Mouse (Mus musculus) heart, embryonic 14.5 days (tissue): ENCODE results near the gene Ptms. TPM values are rescaled to one million over a fixed set of nuclear protein-coding genes. Genes with fewer than 3 reads are reported as not detected.

ENCODE experiments used
- ATAC-seq: fragments of 200-750 bp; cut with Nextera tagmentation; 2 replicates; pipeline ENCODE4 v1.8.0; 2017; ENCODE audit warnings: low read depth, moderate TSS enrichment; ENCODE audit not compliant: insufficient number of reproducible peaks, insufficient read depth, low FRiP score
- H3K27ac ChIP-seq, 2 experiments: fragments of 200-500 bp in 1 of 2; fragments of 300-500 bp in 1 of 2; sonication (generic) in 1 of 2; replicated peaks in 1 of 2; 2 replicates each; pipeline ENCODE4 v1.5.1; 2012 to 2014; ENCODE audit warnings: low read depth in 2 of 2, low read length in 2 of 2, control low read depth in 1 of 2, mild to moderate bottlenecking in 1 of 2, mixed read lengths in 1 of 2; ENCODE audit not compliant: control insufficient read depth in 1 of 2, insufficient read depth in 1 of 2
- H3K27me3 ChIP-seq: fragments of 300-500 bp; sonication (generic); 2 replicates; pipeline ENCODE4 v1.6.1; 2014; ENCODE audit warnings: mild to moderate bottlenecking, low read length, control low read depth; ENCODE audit not compliant: control insufficient read depth, insufficient read depth
- H3K36me3 ChIP-seq: fragments of 300-500 bp; sonication (generic); 2 replicates; pipeline ENCODE4 v1.6.1; 2014; ENCODE audit warnings: mild to moderate bottlenecking, control low read depth, low read length, mixed read lengths; ENCODE audit not compliant: control insufficient read depth, insufficient read depth
- H3K4me1 ChIP-seq, 2 experiments: fragments of 200-500 bp in 1 of 2; fragments of 300-500 bp in 1 of 2; sonication (generic) in 1 of 2; 2 replicates each; pipeline ENCODE4 v1.6.1; 2012 to 2014; ENCODE audit warnings: low read length in 2 of 2, control low read depth in 1 of 2, mixed read lengths in 1 of 2; ENCODE audit not compliant: control insufficient read depth in 2 of 2, insufficient read depth in 2 of 2
- H3K4me2 ChIP-seq: fragments of 300-500 bp; sonication (generic); 2 replicates; pipeline ENCODE4 v1.6.1; 2014; ENCODE audit warnings: mild to moderate bottlenecking, low read length
- H3K4me3 ChIP-seq, 2 experiments: fragments of 200-500 bp in 1 of 2; fragments of 300-500 bp in 1 of 2; sonication (generic) in 1 of 2; 2 replicates each; pipeline ENCODE4 v1.5.1; 2012 to 2014; ENCODE audit warnings: low read length in 2 of 2, mild to moderate bottlenecking in 2 of 2, control low read depth in 1 of 2, low read depth in 1 of 2, moderate library complexity in 1 of 2; ENCODE audit not compliant: control insufficient read depth in 1 of 2, insufficient read depth in 1 of 2
- H3K9ac ChIP-seq: fragments of 300-500 bp; sonication (generic); 2 replicates; pipeline ENCODE4 v1.6.1; 2014; ENCODE audit warnings: mild to moderate bottlenecking, low read length
- H3K9me3 ChIP-seq: fragments of 300-500 bp; sonication (generic); 2 replicates; pipeline ENCODE4 v1.6.1; 2016; ENCODE audit warnings: low read length, control low read depth; ENCODE audit not compliant: control insufficient read depth
- WGBS: fragments of 180-500 bp; shearing (Covaris S2); extraction: QIAGEN DNeasy Blood & Tissue Kit; methylation state at CpG from one replicate; pipeline ENCODE4 v1.1.7; 2014; 5-methylcytosine and 5-hydroxymethylcytosine counted together
- polyA plus RNA-seq: library from polyadenylated mRNA; unstranded; fragments of >200 nt; fragmentation: Nextera tagmentation; extraction: Ambion mirVana; gene quantifications from 2 replicates; pipeline ENCODE4 v1.2.1, GENCODE M21; 2014

Gene Ptms
- polyA plus RNA-seq, 1 experiment from 2014 or later: 251 TPM

DNA sequence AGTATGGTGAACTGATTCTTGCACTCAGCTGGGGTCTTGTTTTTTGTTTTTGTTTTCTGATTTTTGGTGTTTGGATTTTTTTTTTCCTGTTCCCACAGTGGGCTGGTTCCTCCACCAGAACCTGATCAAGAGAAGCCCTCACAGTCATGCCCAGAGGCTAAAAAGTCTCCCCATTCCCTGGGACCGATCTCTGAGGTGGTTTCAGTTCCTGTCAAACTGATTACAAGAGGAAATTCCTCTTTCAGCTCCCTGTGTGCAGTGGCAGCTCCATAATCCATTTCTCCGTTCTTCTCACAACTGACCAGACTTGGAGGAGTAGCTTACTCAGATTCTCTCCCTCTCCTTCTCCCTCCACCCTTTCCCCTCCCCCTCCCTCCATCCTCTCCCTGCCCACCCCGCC is 45.6 kb downstream of the Ptms start:
- no peaks in the 10 kb centered on the region for H3K9me3 ChIP-seq
- H3K9ac ChIP-seq: no peak overlapping the region
- H3K27ac ChIP-seq: no peak overlapping the region
- no peaks in the 10 kb centered on the region for H3K27me3 ChIP-seq
- H3K4me1 ChIP-seq: no peaks in the 10 kb centered on the region
- no peaks in the 10 kb centered on the region for H3K36me3 ChIP-seq
- H3K4me3 ChIP-seq: no peak overlapping the region
- no peak for ATAC-seq
- WGBS: 25% methylated on average over 3 of the region's 3 CpGs
- H3K4me2 ChIP-seq: no peak overlapping the region

DNA sequence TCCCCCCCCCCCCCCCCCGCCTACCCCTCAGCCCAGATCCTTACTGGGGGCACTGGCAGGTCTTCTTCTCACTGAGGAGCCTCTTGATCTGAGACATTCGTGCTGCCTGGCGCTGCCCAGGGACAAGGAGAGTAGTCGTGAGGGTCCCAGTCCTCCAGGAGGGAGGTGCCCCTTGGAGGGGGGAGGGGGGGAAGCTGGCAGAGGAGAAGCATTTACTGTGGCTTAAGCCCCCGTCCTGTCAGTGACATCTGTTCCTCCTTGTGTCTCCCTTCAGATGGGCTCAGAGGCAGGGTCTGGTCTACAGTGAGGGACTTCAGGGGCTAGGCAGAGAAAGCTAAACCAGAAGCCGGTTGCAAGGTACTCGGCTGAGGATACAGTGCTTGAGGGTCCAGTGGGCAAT is 53.3 kb downstream of the Ptms start:
- WGBS: 59% methylated on average over 6 of the region's 7 CpGs
- no peak for ATAC-seq
- Histone ChIP-seq H3K27me3 (peaks cover 22% of the 10 kb centered on the region), H3K4me3 (no peak overlapping the region), H3K9me3 (no peaks in the 10 kb centered on the region), H3K9ac (no peak overlapping the region), H3K36me3 (no peaks in the 10 kb centered on the region), H3K4me1 (peaks cover 11 to 13% of the 10 kb centered on the region in 2 experiments; a peak in 3 of 4 replicates), H3K4me2 (no peak overlapping the region), H3K27ac (no peak overlapping the region)

DNA sequence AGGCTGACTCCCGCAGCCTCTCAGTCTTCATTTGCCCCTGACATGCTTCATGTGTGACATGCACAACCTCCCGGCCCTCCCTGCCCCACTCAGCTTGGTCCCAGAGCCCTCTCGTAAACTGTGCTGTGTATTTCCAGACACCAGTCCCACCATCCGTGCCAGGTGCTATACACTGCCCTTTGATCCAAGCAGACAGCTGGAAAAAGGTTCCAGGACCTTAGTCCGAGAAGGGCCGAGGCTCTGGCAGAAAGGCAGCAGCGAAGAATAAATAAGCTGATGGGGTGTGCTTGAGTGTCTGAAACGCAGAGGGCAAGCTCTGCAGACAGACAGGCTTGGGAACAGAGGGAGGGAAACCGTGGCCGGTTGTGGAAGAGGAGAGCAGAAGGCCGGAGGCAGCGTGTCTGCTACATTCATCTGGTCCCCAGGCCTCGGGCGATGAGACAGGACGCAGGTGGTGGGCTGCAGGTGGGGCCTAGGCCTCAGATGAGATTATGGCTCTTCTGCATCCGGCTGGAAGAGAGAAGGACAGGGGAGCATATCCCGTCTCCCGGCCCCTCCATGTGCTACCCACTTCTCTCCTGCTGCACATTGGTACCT is 54.0 kb downstream of the Ptms start:
- WGBS: 62% methylated on average over 18 of the region's 18 CpGs
- peaks cover 24% of the 10 kb centered on the region for H3K27me3 ChIP-seq

More for the DNA sequence above, 54.0 kb downstream of the Ptms start:
- ATAC-seq: no peak
- H3K9me3 ChIP-seq: no peaks in the 10 kb centered on the region
- H3K27ac ChIP-seq: no peak overlapping the region
- no peaks in the 10 kb centered on the region for H3K36me3 ChIP-seq
- H3K4me3 ChIP-seq: no peak overlapping the region
- H3K4me1 ChIP-seq: peaks cover 11 to 16% of the 10 kb centered on the region in 2 experiments; a peak in 3 of 4 replicates
- no peak overlapping the region for H3K9ac ChIP-seq
- H3K4me2 ChIP-seq: no peak overlapping the region

Other genes starting within 250 kb of the Ptms start
- gene Emg1, start 207.9 kb downstream of the Ptms start, polyA plus RNA-seq: 114 and 117 TPM in 2 replicates
- gene Phb2, start 207.8 kb downstream of the Ptms start, polyA plus RNA-seq: 295 and 326 TPM in 2 replicates
- 4.9 and 8.6 TPM in 2 replicates for gene Ptpn6, start 181.4 kb downstream of the Ptms start, polyA plus RNA-seq
- 449 and 503 TPM in 2 replicates for gene Grcc10, start 178.7 kb downstream of the Ptms start, polyA plus RNA-seq
- gene Gm45234, start 164.1 kb downstream of the Ptms start, polyA plus RNA-seq: not detected in 2 replicates
- gene Atn1, start 163.6 kb downstream of the Ptms start, polyA plus RNA-seq: 6.2 and 9.3 TPM in 2 replicates
- 4.2 TPM in 2 replicates for gene Eno2, start 150.4 kb downstream of the Ptms start, polyA plus RNA-seq
- gene Lrrc23, start 140.4 kb downstream of the Ptms start, polyA plus RNA-seq: not detected in 2 replicates
- 4.0 and 5.7 TPM in 2 replicates for gene Spsb2, start 111.4 kb downstream of the Ptms start, polyA plus RNA-seq
- 1,486 and 1,545 TPM in 2 replicates for gene Tpi1, start 105.8 kb downstream of the Ptms start, polyA plus RNA-seq
- gene Usp5, start 90.6 kb downstream of the Ptms start, polyA plus RNA-seq: 78.9 and 85.9 TPM in 2 replicates
- gene Cdca3, start 90.6 kb downstream of the Ptms start, polyA plus RNA-seq: 126 and 139 TPM in 2 replicates
- 6.7 and 7.5 TPM in 2 replicates for gene Gnb3, start 79.8 kb downstream of the Ptms start, polyA plus RNA-seq
- gene P3h3, start 62.4 kb downstream of the Ptms start, polyA plus RNA-seq: 18.7 and 20.5 TPM in 2 replicates
- gene Gpr162, start 56.1 kb downstream of the Ptms start, polyA plus RNA-seq: 0.71 and 0.86 TPM in 2 replicates
- 0.16 TPM in 1 of 2 replicates, not detected in the other for gene Cd4, start 31.9 kb downstream of the Ptms start, polyA plus RNA-seq
- gene Lag3, start 8.4 kb downstream of the Ptms start, polyA plus RNA-seq: 1.00 and 1.1 TPM in 2 replicates
- gene Mlf2, start 11.3 kb upstream of the Ptms start, polyA plus RNA-seq: 364 and 365 TPM in 2 replicates
- 128 and 135 TPM in 2 replicates for gene Cops7a, start 45.4 kb upstream of the Ptms start, polyA plus RNA-seq
- gene Pianp, start 76.6 kb upstream of the Ptms start, polyA plus RNA-seq: 0.28 and 0.55 TPM in 2 replicates
- gene Zfp384, start 89.0 kb upstream of the Ptms start, polyA plus RNA-seq: 6.6 and 7.2 TPM in 2 replicates
- 67.1 and 76.1 TPM in 2 replicates for gene Ing4, start 119.7 kb upstream of the Ptms start, polyA plus RNA-seq
- gene Acrbp, start 129.6 kb upstream of the Ptms start, polyA plus RNA-seq: 5.4 and 6.5 TPM in 2 replicates
- 0.36 TPM in 1 of 2 replicates, not detected in the other for gene Lpar5, start 147.8 kb upstream of the Ptms start, polyA plus RNA-seq
- gene Chd4, start 175.9 kb upstream of the Ptms start, polyA plus RNA-seq: 58.6 and 67.4 TPM in 2 replicates
- 35.3 and 36.6 TPM in 2 replicates for gene Nop2, start 211.8 kb upstream of the Ptms start, polyA plus RNA-seq
- gene Iffo1, start 225.1 kb upstream of the Ptms start, polyA plus RNA-seq: 8.7 and 9.7 TPM in 2 replicates
- 4,765 and 5,242 TPM in 2 replicates for gene Gapdh, start 246.4 kb upstream of the Ptms start, polyA plus RNA-seq